Mouse (Mus musculus) bone marrow macrophage, adult 2 months (primary cell): ENCODE data around the gene Slc25a43.

Experiments used
- CTCF ChIP-seq: IDR thresholded peaks from 2 replicates; pipeline ENCODE4 v1.5.1; 2012; ENCODE audit warnings: low read depth, mild to moderate bottlenecking, low read length, moderate library complexity
- POLR2A ChIP-seq: IDR thresholded peaks from 2 replicates; pipeline ENCODE4 v1.6.1; 2012; ENCODE audit warnings: mild to moderate bottlenecking, low read depth, low read length, borderline replicate concordance

DNA sequence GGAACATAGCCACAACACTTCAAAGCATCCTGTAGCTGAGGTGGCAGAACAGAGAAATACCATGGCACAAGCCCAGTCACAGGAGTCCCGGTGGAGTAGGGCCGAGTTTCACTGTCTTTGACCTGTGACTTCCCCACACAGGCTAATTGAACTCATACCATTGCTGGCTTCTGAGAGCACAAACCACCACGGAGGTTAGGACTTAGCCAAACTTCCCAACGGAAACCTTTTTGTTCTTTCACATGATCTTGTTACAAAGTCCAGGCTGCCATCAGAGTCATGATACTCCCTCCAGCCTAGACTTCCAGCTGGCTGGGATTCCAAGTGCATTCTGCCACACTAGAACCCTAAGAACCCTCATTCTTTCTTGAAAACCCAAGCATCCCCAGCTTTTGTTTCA is 34.2 kb downstream of the Slc25a43 start:
- TF ChIP-seq CTCF (no peak), POLR2A (no peak)
